Mouse (Mus musculus): ENCODE measurements around the gene 9830107B12Rik. TPM values are rescaled to one million over a fixed set of nuclear protein-coding genes. Genes with fewer than 3 reads are reported as not detected.

9830107B12Rik gene
- polyA plus RNA-seq, 1 experiment from 2014 or later, result 0.26 TPM

- H3K36me3 ChIP-seq (ENCODE audit: control insufficient read depth, insufficient read depth, low read length), result no peaks in the 10 kb centered on the region
- H3K9ac ChIP-seq (ENCODE audit: low read length), result no peak overlapping the region
- ATAC-seq (ENCODE audit: insufficient read depth, low FRiP score), result no peak
- H3K27ac ChIP-seq (ENCODE audit: low read length), result no peak overlapping the region
- no peaks in the 10 kb centered on the region for H3K4me1 ChIP-seq (ENCODE audit: control insufficient read depth, insufficient read depth, low read length)
- H3K4me3 ChIP-seq (replicated peaks; ENCODE audit: low read length), result no peak overlapping the region
- no peak overlapping the region for H3K4me2 ChIP-seq (ENCODE audit: low read depth, low read length)
- WGBS, result 53% methylated on average over 3 of the region's 3 CpGs
- H3K9me3 ChIP-seq (replicated peaks; ENCODE audit: control insufficient read depth, low read length), result no peaks in the 10 kb centered on the region
- no peaks in the 10 kb centered on the region for H3K27me3 ChIP-seq (ENCODE audit: control insufficient read depth, insufficient read depth, low read length)
Measured at GRCm38 (mm10) chr17:48080626-48081025, 65.4 kb downstream of the 9830107B12Rik start.

Other genes starting within 250 kb of the 9830107B12Rik start
- 10.5 and 13.9 TPM in 2 replicates for gene Foxp4, start 221.6 kb downstream of the 9830107B12Rik start, polyA plus RNA-seq (2015; fragmentation: Nextera tagmentation; extraction: Ambion mirVana)
- gene 1700122O11Rik, start 108.0 kb downstream of the 9830107B12Rik start, polyA plus RNA-seq (2015; fragmentation: Nextera tagmentation; extraction: Ambion mirVana), result not detected in 2 replicates
- gene 1700067P10Rik, start 56.9 kb downstream of the 9830107B12Rik start, polyA plus RNA-seq (2015; fragmentation: Nextera tagmentation; extraction: Ambion mirVana), result not detected in 2 replicates
- 0.41 and 0.48 TPM in 2 replicates for gene A530064D06Rik, start 21.0 kb upstream of the 9830107B12Rik start, polyA plus RNA-seq (2015; fragmentation: Nextera tagmentation; extraction: Ambion mirVana)
- gene Trem1, start 86.5 kb upstream of the 9830107B12Rik start, polyA plus RNA-seq (2015; fragmentation: Nextera tagmentation; extraction: Ambion mirVana), result 0.10 and 0.48 TPM in 2 replicates
- 0.94 and 1.1 TPM in 2 replicates for gene Trem3, start 101.5 kb upstream of the 9830107B12Rik start, polyA plus RNA-seq (2015; fragmentation: Nextera tagmentation; extraction: Ambion mirVana)
- 1.2 and 1.7 TPM in 2 replicates for gene Treml4, start 118.0 kb upstream of the 9830107B12Rik start, polyA plus RNA-seq (2015; fragmentation: Nextera tagmentation; extraction: Ambion mirVana)
- 0.24 and 0.48 TPM in 2 replicates for gene Treml2, start 153.2 kb upstream of the 9830107B12Rik start, polyA plus RNA-seq (2015; fragmentation: Nextera tagmentation; extraction: Ambion mirVana)
- gene B430306N03Rik, start 169.9 kb upstream of the 9830107B12Rik start, polyA plus RNA-seq (2015; fragmentation: Nextera tagmentation; extraction: Ambion mirVana), result 0.41 and 0.57 TPM in 2 replicates
- gene Trem2, start 200.1 kb upstream of the 9830107B12Rik start, polyA plus RNA-seq (2015; fragmentation: Nextera tagmentation; extraction: Ambion mirVana), result 2.3 and 3.5 TPM in 2 replicates
- 0.49 and 0.53 TPM in 2 replicates for gene Treml1, start 213.6 kb upstream of the 9830107B12Rik start, polyA plus RNA-seq (2015; fragmentation: Nextera tagmentation; extraction: Ambion mirVana)